Mouse (Mus musculus) heart, adult 8-10 months (tissue): Measurements from ENCODE around the gene Ano1. TPM values are rescaled to one million over a fixed set of nuclear protein-coding genes. Genes with fewer than 3 reads are reported as not detected.

Source experiments
- DNase-seq: peaks from one replicate; pipeline ENCODE4 v3.0.0; 2022; ENCODE audit warnings: low spot score
- total RNA-seq, 4 experiments: library from RNA; stranded (reverse); gene quantifications; 2 replicates each; pipeline ENCODE4 v1.2.4; 2022

The Ano1 gene
- total RNA-seq, 4 experiments from 2014 or later = 7.5 to 12.1 (median 11.7) TPM

DNA sequence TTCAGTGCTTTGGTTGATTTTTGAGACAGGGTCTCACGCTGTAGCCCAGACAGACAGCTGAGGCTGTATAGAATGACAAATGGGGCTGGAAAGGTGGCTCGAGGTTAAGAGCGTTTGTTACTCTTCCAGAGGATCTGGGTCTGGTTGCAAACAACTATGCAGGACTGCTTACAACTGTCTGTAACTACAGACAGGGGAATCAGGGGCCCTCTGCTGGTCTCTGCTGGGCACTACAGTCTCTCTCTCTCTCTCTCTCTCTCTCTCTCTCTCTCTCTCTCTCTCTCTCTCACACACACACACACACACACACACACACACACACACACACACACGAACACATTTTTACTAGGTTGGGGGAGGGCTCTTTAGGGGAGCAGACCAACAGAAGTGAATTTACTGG is 168.2 kb downstream of the Ano1 start:
- no peak for DNase-seq

DNA sequence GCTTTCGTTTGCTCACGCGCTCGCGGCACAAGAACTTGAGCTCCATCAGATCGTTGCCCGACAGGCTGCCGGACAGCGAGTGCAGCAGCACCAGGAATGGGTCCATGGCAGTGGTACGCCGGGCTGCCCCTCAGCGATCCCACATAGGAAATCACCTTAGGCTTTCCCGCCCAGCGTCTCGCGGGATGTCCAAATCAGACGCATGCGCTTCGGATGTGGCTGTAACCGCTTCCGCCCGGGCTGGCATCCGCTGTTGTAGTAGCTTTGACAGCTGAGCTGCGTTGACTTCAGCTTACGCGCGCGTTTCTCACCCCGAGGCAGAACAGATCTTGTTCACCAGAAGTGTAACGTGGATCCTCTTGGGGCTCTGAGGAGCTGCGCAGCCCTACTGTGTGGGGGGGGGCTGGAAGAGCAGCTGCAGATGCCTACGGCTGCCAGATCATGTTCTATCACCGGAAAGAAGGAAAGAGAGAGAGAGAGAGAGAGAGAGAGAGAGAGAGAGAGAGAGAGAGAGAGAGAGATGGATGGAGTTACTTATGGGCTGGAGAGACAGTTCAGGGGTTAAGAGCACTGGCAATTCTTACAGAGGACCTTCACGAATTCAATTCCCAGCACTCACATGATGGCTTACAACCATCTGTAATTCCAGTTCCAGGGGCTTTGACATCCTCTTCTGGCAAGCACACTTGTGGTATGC is 169.3 kb downstream of the Ano1 start, which contains the start of gene Fadd:
Fadd (minus strand) TSS at position 180 of the 697 bp plus-strand sequence.
- peak; percentile 95 for DNase-seq

DNA sequence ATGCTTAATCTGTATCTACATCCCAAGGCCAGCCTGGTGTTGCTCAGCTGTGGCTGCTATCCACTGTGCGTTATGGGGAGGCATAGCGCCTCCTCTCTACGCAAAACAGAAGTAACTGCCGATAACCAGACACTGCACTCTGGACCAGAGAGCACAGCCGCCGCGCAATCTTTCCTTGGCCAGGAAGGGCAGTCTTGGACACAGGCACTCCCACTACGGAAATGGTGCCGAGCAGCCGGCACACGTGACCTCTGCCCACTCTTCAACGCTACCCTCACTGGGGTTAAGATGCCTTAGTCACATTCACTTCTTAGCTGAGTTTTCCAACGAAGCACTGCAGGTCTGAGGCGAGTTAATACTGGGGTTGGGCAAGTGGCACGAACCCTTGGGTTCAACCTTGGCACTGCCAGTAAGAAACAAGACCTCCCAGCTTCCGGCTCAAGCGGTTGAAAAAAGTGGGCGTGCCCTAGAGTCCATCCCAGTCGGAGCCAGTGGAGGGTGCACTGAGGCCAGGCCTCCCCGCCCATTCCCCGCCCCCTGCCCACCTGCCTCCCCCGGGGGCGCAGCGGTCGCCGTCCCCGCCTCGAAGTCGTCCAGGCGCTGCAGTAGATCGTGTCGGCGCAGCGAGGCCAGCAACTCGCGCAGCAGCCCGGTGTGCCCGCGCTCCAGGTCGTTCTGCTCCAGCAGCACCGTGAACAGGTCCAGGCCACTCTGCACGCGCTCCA is 170.1 kb downstream of the Ano1 start:
- peak; percentile 86 for DNase-seq

DNA sequence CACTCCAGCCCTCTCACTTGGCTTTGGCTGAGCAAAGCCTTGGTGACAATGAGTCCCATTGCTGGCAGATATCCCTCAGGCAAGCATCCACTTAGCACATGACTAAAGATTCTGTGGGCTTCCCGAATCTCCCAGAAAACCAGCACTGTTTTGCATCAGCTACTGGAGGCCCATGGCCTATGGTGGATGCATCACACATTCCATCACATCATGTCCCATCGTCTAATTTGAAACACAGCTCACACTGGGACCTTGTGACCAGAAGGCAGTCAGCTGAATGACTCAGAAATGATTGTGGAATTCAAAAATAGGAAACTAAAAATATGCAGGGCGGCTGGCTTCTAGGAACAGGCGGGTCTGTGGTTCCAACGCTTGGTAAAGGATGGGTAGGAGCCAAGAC is 173.9 kb downstream of the Ano1 start:
- peak; percentile 75 for DNase-seq

DNA sequence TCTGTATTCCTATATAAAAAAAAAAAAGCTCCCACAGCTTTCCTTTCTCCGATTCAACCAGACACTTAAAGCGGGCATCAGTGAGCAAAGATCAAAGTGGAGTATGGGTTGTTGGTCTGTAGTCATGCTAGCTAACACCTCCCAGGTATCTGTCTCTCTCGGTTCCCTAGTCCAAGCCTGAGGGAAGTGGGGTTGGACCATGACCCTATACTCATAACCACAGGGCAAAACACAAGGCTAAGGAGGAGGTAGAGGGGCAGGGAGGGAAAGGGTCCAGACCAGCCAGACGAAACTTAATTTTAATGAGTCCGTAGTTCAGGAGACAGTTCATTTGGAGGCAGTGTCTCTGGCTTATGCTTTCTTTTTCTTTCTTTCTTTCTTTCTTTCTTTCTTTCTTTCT is 179.5 kb downstream of the Ano1 start:
- DNase-seq = no peak

DNA sequence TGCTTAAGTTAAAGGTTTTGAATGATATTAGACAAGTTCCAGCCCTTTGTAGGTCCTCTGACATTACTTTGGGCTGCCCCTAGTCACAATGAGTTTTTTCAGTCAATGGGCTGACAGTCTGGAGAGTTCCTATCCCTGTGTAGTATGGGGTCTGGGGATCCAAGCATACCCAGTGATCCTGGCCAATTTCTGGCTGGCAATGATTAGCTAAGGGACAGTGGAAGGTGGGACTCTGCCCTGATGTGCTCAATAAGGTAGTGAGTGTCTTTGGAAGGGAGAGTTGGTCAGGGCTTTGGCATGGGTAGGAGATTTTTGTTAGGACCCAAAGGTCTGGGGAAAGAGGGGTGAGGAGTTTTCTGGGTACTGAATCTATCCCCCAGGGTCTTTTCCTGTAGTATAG is 180.2 kb downstream of the Ano1 start:
- no peak for DNase-seq

DNA sequence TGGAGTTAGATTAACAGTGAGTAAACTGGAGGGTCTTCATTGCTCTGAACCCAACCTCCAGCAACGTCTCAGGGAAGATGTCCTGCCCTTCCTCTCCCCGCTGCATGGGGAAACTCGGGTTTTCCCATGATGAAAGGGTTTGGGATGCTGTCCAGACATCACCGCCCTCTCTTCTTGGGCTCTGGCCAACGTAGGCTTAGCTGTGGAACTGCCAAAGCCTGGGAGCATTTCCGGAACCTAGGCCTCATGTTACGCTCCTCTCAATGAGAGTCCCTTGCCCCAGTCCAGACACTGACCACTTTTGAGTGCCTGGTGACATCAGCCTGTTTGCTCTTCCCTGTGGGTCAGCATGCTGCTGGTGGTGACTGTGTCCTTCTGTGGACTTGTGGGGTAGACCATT is 182.3 kb downstream of the Ano1 start:
- DNase-seq = peak; percentile 71

DNA sequence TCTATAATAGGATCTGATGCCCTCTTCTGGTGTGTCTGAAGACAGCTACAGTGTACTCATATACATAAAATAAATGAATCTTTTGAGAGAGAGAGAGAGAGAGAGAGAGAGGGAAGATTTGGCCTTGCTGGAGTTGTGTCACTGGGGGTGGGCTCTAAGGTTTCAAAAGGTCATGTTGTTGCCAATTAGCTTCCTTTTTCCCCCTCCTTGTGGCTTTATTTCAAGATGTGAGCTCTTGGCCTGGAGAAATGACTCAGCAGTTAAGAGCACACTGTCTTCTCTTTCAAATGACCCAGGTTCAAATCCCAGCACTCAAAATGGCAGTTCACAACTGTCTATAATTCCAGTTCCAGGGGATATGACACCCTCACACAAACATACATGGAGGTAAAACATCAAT is 183.7 kb downstream of the Ano1 start:
- DNase-seq = no peak

DNA sequence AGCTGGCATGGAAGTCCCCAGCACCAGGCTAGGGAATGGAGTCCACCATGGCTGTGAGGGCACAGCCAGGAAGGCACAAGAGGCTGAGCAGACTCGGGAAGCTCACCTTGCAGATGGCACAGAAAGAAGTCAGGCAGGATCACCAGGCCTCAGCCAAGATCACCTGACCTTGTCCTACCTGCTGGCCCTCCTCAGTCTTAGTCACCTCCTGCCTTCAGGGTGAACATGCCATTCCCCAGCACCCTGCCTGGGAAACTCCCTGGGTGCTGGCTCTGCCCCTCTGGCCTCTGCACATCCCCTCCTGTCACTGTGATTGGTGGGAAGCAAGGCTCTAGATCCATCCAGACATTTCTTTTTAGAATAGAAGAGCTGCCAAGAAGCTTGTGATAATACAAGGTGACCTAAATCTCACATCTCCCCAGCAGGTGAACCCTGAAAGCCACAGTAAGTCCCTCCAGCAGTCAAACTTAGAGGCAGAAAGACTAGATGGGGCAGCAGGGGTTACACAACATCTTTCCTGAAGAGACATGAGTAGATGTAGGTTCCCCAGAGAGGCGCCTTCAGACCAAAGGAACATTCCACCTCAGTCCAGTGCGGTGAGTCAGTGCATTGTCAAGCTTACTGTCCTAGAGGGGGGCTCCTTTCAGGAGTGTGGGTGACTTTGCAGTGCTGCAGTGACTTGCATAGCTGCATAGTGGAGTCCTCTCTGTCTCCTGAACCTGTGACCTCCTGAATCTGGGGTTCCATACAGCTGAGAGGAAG is 184.7 kb downstream of the Ano1 start:
- no peak for DNase-seq

DNA sequence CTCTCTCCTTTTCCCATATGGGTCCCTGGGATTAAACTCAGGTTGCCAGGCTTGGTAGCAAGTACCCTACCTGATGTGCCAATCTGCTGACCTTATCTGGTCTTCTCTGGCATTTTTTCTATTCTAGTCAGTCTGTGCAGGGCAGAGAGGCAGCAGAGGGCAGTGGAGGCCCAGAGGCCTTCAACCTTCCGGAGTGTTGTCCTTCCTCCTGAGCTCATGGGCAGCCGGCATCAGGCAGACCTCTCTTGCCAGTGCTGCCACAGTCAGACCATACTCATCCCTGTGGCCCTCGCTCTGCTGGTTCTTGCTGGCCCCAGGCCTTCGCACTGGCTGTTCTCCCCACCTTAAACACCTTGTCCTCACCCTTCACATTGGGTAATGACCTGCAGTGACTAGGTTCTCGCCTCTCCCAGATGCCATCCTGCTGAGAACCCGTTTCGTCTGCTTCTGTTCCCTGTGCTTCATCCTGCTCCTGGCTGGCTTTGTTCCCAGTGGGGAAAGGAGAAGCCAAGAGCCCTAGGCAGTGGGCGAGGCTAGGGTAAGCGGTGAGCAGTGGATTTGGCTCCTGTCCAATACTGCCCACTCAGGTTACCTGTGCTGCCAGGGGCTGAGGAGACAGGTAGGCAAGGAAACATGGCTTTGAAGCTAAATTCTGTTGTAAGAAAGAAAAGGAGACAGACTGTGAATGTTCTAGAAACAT is 188.2 kb downstream of the Ano1 start:
- DNase-seq = no peak

DNA sequence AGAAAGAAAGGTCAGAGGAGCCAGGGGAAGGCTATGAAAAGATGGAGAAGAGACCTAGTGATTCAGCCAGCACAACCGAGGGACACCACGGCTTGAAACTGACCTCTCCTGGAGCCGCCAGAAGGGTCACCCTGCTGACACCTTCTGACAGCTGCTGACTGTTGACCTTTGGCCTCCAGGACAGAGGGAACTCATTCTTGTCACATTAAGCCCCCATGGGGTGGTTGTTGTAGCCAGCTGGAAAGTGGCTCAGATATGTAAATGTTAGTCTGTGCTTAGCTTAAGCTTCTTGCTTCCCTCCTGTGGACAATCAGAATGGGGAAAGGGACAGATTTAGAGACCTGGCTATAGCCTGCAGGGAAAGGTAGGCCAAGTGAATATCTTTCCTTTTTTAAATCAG is 189.8 kb downstream of the Ano1 start:
- no peak for DNase-seq

DNA sequence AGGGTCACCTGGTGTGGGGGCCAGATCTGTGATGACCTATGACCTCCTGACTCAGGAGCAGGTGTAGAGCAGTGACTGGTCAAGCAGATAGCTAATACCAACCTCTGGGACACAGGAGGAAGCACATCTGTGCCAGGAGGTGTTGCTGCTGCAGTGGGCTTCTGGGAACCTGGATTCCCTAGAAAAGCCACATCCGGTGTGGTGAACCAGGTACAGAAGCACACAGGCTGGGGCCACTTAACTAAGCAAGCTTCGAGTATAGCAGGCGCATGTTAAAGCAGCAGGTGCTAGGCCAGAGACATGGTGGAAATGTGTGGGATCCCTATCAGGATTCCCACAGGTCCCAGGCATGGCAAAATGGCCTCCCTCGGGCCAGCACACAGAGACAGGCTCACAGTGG is 191.2 kb downstream of the Ano1 start:
- DNase-seq = no peak

DNA sequence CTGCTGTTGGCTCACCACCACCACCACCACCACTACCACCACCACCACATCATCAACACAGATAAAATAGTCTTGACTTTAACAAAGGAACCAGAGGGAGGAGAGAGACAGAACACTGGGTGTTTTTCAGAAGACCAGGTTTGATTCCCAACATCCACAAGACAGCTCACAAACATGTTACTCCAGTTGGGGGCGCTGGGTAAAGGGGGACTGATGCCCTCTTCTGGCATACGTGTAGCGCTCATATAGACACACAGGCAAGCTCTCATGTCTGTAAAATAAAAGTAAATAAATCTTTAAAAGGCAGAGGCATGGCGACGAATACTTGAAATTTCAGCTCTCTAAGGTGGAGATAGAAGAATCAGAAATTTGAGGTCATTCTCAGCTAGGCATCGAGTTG is 193.2 kb downstream of the Ano1 start:
- no peak for DNase-seq

DNA sequence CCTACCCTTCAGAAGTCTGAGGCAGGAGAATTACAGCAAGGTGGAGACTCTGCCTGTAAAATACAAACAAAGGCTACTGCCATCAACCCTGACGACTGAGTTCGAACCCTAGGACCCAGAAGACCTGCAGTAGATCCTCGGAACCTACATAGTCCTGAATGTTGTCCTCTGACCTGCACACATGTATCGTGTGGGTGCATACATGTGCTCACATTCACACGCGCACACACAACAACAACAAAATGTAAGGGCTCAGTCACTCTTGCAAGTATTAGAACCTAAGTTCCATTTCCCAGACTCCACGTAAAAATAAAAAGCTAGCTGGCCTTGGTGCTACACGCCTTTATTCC is 197.7 kb downstream of the Ano1 start:
- DNase-seq = no peak

DNA sequence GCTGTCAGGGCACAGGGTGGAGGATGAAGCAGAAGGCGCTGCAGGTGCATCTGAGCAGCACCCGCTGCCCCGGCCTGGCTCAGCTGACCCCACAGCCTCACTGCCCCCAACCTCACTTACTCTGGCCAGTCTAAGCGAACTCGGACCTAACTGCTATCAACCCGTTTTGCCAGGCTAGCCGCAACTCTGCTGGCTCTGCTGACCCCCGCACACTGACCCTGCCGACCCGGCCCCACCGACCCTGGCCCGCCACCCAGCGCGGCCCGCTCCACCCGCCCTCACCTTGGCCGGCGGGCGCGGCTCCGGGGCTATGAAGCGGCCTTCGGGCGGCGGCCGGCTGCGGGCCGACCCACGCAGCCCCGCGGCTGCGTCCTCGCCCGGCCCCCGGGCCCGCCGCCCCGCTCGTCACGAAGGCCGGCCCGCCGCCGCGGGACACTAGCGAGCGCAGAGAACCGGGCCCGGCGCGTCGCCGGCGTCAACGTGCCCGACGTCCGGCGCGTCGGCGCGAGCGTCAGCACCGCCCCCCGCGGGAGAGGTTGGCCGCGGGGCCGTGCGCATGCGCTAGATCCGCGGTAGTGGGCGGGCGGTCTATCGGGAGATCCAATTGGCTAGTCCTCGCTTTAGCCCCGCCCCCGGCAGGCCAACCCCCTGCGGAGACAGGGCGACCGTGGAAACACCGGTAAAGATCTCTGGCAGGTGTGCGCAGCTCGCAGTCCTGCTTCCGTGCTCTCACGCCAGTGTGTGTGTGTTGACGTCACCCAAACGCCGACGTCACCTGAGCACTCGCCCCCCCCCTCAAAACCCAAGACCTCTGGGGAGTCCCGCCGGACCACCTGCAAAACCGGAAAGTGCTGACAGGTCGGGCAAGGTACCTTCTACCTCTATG is 198.3 kb downstream of the Ano1 start, which contains the start of gene Ppfia1:
Ppfia1 (minus strand) TSS at position 493 of the 886 bp plus-strand sequence.
- peak; percentile 95 for DNase-seq

DNA sequence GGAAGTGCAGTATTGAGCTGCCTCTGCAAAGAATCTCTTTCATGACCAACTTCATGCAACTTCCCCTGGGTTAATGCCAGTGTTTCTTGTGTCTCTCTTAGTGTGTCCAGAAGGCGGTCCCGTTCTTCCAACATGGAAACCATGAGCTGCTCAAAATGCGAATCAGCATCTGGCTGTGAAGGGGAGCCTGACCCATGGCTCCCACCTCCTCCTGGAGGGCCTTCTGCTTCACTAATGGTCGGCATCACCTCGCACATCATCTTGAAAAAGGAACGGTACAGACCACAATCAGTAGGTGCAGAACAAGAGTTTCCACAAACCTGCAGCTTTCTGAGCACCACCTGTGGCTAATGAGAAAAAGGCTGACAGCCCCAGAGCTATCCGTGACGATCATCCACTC is 199.5 kb downstream of the Ano1 start:
- no peak for DNase-seq

DNA sequence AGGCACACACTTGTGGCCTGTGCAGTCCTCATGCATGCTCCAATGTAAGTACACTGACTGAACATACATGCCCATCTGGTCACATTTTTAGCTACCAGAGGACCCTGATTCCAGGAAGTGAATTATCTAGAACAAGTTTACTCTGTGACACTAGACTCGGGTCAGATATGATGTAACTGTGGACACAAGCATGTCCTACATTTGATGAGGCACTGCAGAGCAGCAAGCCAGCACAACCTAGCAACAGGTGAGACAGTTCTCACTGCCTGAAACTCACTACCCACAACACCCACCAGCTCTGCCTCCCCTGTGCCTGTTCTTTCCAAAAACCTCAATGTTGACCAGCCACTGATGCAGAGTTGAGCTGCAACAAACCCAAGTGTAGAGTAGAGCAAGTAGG is 201.0 kb downstream of the Ano1 start:
- no peak for DNase-seq

DNA sequence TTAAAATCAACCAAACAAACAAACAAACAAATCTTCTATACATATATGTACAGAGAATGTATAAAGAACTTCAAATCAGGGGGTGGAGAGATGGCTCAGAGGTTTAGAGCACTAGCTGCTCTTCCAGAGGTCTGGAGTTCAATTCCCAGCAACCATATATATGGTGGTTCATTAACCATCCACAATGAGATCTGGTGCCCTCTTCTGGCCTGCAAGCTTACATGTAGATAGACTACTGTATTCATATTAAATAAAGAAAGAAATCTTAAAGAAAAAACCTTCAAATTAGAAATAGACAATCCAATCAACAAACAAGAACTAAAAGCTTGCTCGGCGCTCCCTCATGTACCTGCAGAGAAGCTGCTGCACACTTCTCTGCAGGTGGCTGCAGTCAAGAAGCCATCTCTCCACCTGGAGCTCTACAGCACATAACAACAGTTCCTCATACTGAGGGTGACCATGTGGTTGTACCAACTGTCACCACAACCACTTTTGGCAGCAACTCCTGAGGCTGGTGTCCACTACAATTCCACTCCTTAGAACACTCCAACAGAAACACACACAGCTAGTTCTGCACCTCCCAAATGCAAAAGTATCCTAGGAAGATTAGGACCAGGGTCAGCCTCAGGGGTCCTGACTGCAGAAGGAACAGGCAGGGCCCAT is 201.7 kb downstream of the Ano1 start:
- no peak for DNase-seq

DNA sequence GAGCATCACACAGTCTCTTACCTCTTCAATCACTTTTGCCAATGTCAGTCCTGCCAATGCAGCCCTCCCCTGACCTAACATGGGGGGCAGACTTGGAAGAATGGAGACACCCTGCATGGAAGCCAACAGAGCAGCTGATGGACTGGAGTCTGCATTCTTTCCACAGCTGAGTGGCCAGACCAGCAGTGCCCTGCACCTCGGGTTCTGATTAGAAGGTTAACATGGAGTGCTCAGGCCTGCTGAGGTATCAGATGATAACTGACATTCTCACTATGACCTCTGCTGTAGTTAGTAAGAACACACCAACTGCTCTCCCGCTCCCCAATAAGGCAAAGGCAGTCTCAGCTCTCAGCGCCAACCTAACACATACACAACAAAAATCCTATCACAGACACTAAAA is 206.5 kb downstream of the Ano1 start:
- DNase-seq = peak; percentile 58

DNA sequence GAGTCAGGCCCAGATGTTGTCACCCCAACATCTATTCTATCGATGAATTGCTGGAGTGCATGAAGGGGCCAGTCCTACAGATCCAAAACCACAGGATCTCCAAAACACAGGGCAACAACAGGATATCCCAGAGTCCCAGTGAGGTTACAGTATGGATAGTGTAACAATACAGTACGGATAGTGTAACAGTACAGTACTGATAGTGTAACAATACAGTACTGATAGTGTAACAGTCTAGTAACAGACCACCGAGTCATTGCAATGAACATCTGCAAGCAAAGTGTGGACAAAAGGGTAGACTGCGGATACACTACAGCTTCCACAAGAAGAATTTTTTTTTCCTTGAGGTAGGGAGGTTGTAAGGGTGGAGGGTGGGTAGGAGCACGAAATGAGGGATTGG is 210.4 kb downstream of the Ano1 start:
- DNase-seq = no peak
